Mouse (Mus musculus) limb, embryonic 11.5 days (tissue): ENCODE data around the gene Cyb5rl. TPM values are rescaled to one million over a fixed set of nuclear protein-coding genes. Genes with fewer than 3 reads are reported as not detected.

ENCODE experiments used
- ATAC-seq: fragments of 200-750 bp; cut with Nextera tagmentation; 2 replicates; pipeline ENCODE4 v1.8.0; 2017; ENCODE audit warnings: low read depth; ENCODE audit not compliant: insufficient number of reproducible peaks, low FRiP score, low TSS enrichment
- DNase-seq: peaks from one replicate; pipeline ENCODE4 v3.0.0-alpha.2; 2015; ENCODE audit warnings: low spot score
- H3K27ac ChIP-seq: fragments of 300-500 bp; sonication (generic); replicated peaks from 2 replicates; pipeline ENCODE4 v1.5.1; 2014; ENCODE audit warnings: low read depth, mild to moderate bottlenecking, low read length
- H3K27me3 ChIP-seq: fragments of 300-500 bp; sonication (generic); 2 replicates; pipeline ENCODE4 v1.6.1; 2014; ENCODE audit warnings: mild to moderate bottlenecking, low read length, mixed read lengths; ENCODE audit not compliant: control insufficient read depth, insufficient read depth
- H3K36me3 ChIP-seq: fragments of 300-500 bp; sonication (generic); 2 replicates; pipeline ENCODE4 v1.6.1; 2014; ENCODE audit warnings: mild to moderate bottlenecking, low read length, moderate library complexity, mixed read lengths; ENCODE audit not compliant: control insufficient read depth, insufficient read depth
- H3K4me1 ChIP-seq: fragments of 300-500 bp; sonication (generic); 2 replicates; pipeline ENCODE4 v1.6.1; 2014; ENCODE audit warnings: low read length, mixed read lengths; ENCODE audit not compliant: control insufficient read depth, insufficient read depth
- H3K4me2 ChIP-seq: fragments of 300-500 bp; sonication (generic); 2 replicates; pipeline ENCODE4 v1.6.1; 2014; ENCODE audit warnings: low read depth, mild to moderate bottlenecking, moderate library complexity; ENCODE audit not compliant: severe bottlenecking
- H3K4me3 ChIP-seq: fragments of 300-500 bp; sonication (generic); 2 replicates; pipeline ENCODE4 v1.5.1; 2014; ENCODE audit warnings: low read depth, low read length
- H3K9ac ChIP-seq: fragments of 300-500 bp; sonication (generic); 2 replicates; pipeline ENCODE4 v1.6.1; 2014; ENCODE audit warnings: mild to moderate bottlenecking, low read length
- H3K9me3 ChIP-seq: fragments of 300-500 bp; sonication (generic); 2 replicates; pipeline ENCODE4 v1.6.1; 2016; ENCODE audit warnings: low read length; ENCODE audit not compliant: control insufficient read depth
- WGBS: fragments of 180-500 bp; shearing (Covaris S2); extraction: QIAGEN DNeasy Blood & Tissue Kit; methylation state at CpG from one replicate; pipeline ENCODE4 v1.1.7; 2014; 5-methylcytosine and 5-hydroxymethylcytosine counted together
- polyA plus RNA-seq: library from polyadenylated mRNA; unstranded; fragments of >200 nt; fragmentation: Nextera tagmentation; extraction: Ambion mirVana; gene quantifications from 2 replicates; pipeline ENCODE4 v1.2.1, GENCODE M21; 2014

Gene Cyb5rl
- polyA plus RNA-seq, 1 experiment from 2014 or later: 7.3 TPM

GRCm38 (mm10) chr4:107051889-107052288, 14.9 kb upstream of the Cyb5rl start:
- H3K27ac ChIP-seq: no peak overlapping the region
- 70% methylated on average over 4 of the region's 4 CpGs for WGBS

GRCm38 (mm10) chr4:107052962-107053553, 13.7 kb upstream of the Cyb5rl start:
- DNase-seq: no peak
- Histone ChIP-seq H3K36me3 (peaks cover 10% of the 10 kb centered on the region), H3K4me1 (no peaks in the 10 kb centered on the region)

More at GRCm38 (mm10) chr4:107051889-107052288, 14.9 kb upstream of the Cyb5rl start:
- no peak overlapping the region for H3K9ac ChIP-seq
- H3K4me2 ChIP-seq: no peak overlapping the region
- no peak overlapping the region for H3K4me3 ChIP-seq
- ATAC-seq (no peak), DNase-seq (no peak)
- H3K36me3 ChIP-seq: peaks cover 19% of the 10 kb centered on the region
- no peaks in the 10 kb centered on the region for H3K4me1 ChIP-seq
- H3K27me3 ChIP-seq: no peaks in the 10 kb centered on the region
- no peaks in the 10 kb centered on the region for H3K9me3 ChIP-seq

GRCm38 (mm10) chr4:107056088-107056487, 10.7 kb upstream of the Cyb5rl start:
- WGBS: 86% methylated on average over 3 of the region's 3 CpGs
- no peak for ATAC-seq
- H3K27me3 ChIP-seq: no peaks in the 10 kb centered on the region
- DNase-seq: no peak
- no peaks in the 10 kb centered on the region for H3K9me3 ChIP-seq
- H3K4me2 ChIP-seq: no peak overlapping the region
- no peak overlapping the region for H3K9ac ChIP-seq
- no peak overlapping the region for H3K27ac ChIP-seq
- H3K4me3 ChIP-seq: no peak overlapping the region
- peaks cover 12% of the 10 kb centered on the region for H3K36me3 ChIP-seq
- no peaks in the 10 kb centered on the region for H3K4me1 ChIP-seq

More at GRCm38 (mm10) chr4:107052962-107053553, 13.7 kb upstream of the Cyb5rl start:
- Histone ChIP-seq H3K9me3 (no peaks in the 10 kb centered on the region), H3K27ac (no peak overlapping the region; the same call in 1 of the 2 replicates), H3K4me3 (no peak overlapping the region), H3K9ac (no peak overlapping the region), H3K4me2 (no peak overlapping the region), H3K27me3 (no peaks in the 10 kb centered on the region)
- WGBS: 50% methylated on average over 5 of the region's 5 CpGs
- ATAC-seq: 0 out of 2 replicates have a peak, but pooled peaks have one; percentile 4

GRCm38 (mm10) chr4:107058346-107058745, 8.4 kb upstream of the Cyb5rl start:
- no peak overlapping the region for H3K27ac ChIP-seq
- H3K4me3 ChIP-seq: no peak overlapping the region
- DNase-seq: no peak
- 86% methylated on average over 5 of the region's 5 CpGs for WGBS
- H3K27me3 ChIP-seq: no peaks in the 10 kb centered on the region
- no peaks in the 10 kb centered on the region for H3K4me1 ChIP-seq
- no peak overlapping the region for H3K4me2 ChIP-seq
- no peak for ATAC-seq
- no peak overlapping the region for H3K9ac ChIP-seq
- H3K9me3 ChIP-seq: no peaks in the 10 kb centered on the region
- peaks cover 28% of the 10 kb centered on the region for H3K36me3 ChIP-seq

- Histone ChIP-seq H3K9ac (no peak overlapping the region), H3K4me1 (no peaks in the 10 kb centered on the region), H3K27me3 (no peaks in the 10 kb centered on the region), H3K4me2 (no peak overlapping the region), H3K4me3 (no peak overlapping the region), H3K9me3 (no peaks in the 10 kb centered on the region), H3K27ac (no peak overlapping the region), H3K36me3 (peaks cover 28% of the 10 kb centered on the region)
- ATAC-seq: no peak
- WGBS: 83% methylated on average over 6 of the region's 6 CpGs
- DNase-seq: no peak
Measured at GRCm38 (mm10) chr4:107058781-107059180, 8.0 kb upstream of the Cyb5rl start.

- no peak for DNase-seq
- Histone ChIP-seq H3K36me3 (peaks cover 25% of the 10 kb centered on the region), H3K27me3 (no peaks in the 10 kb centered on the region), H3K9ac (no peak overlapping the region), H3K4me1 (no peaks in the 10 kb centered on the region; the same call in 1 of the 2 replicates), H3K27ac (no peak overlapping the region), H3K9me3 (no peaks in the 10 kb centered on the region), H3K4me2 (no peak overlapping the region), H3K4me3 (no peak overlapping the region)
- WGBS: 91% methylated on average over 4 of the region's 4 CpGs
- ATAC-seq: no peak
Measured at GRCm38 (mm10) chr4:107061560-107061959, 5.2 kb upstream of the Cyb5rl start.

GRCm38 (mm10) chr4:107063214-107063613, 3.6 kb upstream of the Cyb5rl start:
- ATAC-seq: no peak
- Histone ChIP-seq H3K4me3 (no peak overlapping the region), H3K9me3 (no peaks in the 10 kb centered on the region), H3K4me1 (no peaks in the 10 kb centered on the region; the same call in 1 of the 2 replicates), H3K9ac (no peak overlapping the region), H3K27ac (no peak overlapping the region), H3K4me2 (no peak overlapping the region), H3K27me3 (no peaks in the 10 kb centered on the region), H3K36me3 (peaks cover 23% of the 10 kb centered on the region)
- WGBS: 90% methylated on average over 3 of the region's 3 CpGs
- DNase-seq: no peak

- no peaks in the 10 kb centered on the region for H3K9me3 ChIP-seq
- no peak overlapping the region for H3K4me2 ChIP-seq
- no peaks in the 10 kb centered on the region for H3K27me3 ChIP-seq
- no peak overlapping the region for H3K9ac ChIP-seq
- H3K4me3 ChIP-seq: no peak overlapping the region
- ATAC-seq: no peak
- peaks cover 23% of the 10 kb centered on the region for H3K36me3 ChIP-seq
- no peak overlapping the region for H3K27ac ChIP-seq
- DNase-seq: no peak
- no peaks in the 10 kb centered on the region; the same call in 1 of the 2 replicates for H3K4me1 ChIP-seq
- 90% methylated on average over 5 of the region's 5 CpGs for WGBS
Measured at GRCm38 (mm10) chr4:107064394-107065098, 2.2 kb upstream of the Cyb5rl start.
